In the genomic region with DNA sequence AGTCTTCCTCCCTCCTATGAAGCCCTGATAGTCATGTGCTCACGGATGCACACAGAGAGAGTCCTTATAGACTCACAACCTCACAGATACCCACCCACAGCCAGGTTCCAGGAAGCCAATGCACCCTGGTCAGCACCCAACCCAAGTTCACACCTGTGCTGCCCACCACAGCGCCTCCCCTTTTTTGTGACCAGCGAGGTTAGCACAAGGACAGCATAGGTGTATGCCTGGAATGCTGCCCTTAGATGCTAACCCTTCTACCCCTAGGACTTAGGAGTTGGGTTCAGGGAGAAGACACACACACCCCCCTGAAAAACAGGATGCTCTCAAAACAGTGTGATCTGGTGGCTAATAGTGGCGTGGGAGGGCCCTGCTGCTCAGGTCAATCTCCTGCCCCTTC, we compare ENCODE assay signal across 8 mouse cellular contexts. TPM values are rescaled to one million over a fixed set of nuclear protein-coding genes. Genes with fewer than 3 reads are reported as not detected.
DNase-seq lines count a peak whose midpoint lies in the region; ATAC-seq and TF ChIP-seq lines count a peak whose summit lies in the region.

No protein-coding gene starts in this region.

- H3K36me3 ChIP-seq in kidney, postnatal 0 days (ENCODE audit: insufficient read depth, low read length): no peaks in the 10 kb centered on the region
- no peaks in the 10 kb centered on the region for H3K36me3 ChIP-seq in kidney, adult 2 months (ENCODE audit: control insufficient read depth, insufficient read depth, low read length)
- no peaks in the 10 kb centered on the region for H3K36me3 ChIP-seq in forebrain, embryonic 12.5 days (replicated peaks)
- no peaks in the 10 kb centered on the region for H3K36me3 ChIP-seq in hindbrain, embryonic 14.5 days (replicated peaks; ENCODE audit: control insufficient read depth, insufficient read depth)
- no peaks in the 10 kb centered on the region for H3K36me3 ChIP-seq in midbrain, embryonic 14.5 days (ENCODE audit: control insufficient read depth, insufficient read depth, low read length)

- H3K9ac ChIP-seq in kidney, postnatal 0 days (ENCODE audit: low read depth, low read length): no peak overlapping the region
- no peak overlapping the region for H3K9ac ChIP-seq in forebrain, embryonic 12.5 days
- peak overlapping the region; percentile 29; the same call in 1 of the 2 replicates for H3K9ac ChIP-seq in hindbrain, embryonic 14.5 days
- no peak overlapping the region for H3K9ac ChIP-seq in midbrain, embryonic 14.5 days (replicated peaks; ENCODE audit: low read length)

- ATAC-seq in kidney, postnatal 0 days (replicated peaks; ENCODE audit: low FRiP score, low read depth): no peak
- ATAC-seq in forebrain, embryonic 12.5 days (ENCODE audit: low FRiP score): no peak
- no peak for ATAC-seq in hindbrain, embryonic 14.5 days (ENCODE audit: low FRiP score)
- ATAC-seq in midbrain, embryonic 14.5 days (ENCODE audit: low FRiP score, low TSS enrichment): no peak

- peak overlapping the region; percentile 85 for H3K27ac ChIP-seq in kidney, postnatal 0 days
- H3K27ac ChIP-seq in kidney, adult 2 months (ENCODE audit: insufficient read depth, low read depth, low read length): no peak overlapping the region
- H3K27ac ChIP-seq in forebrain, embryonic 12.5 days: peak overlapping the region; percentile 78
- H3K27ac ChIP-seq in hindbrain, embryonic 14.5 days: peak overlapping the region; percentile 85
- H3K27ac ChIP-seq in midbrain, embryonic 14.5 days (replicated peaks; ENCODE audit: low read depth, low read length): peak overlapping the region; percentile 71

- no peak for DNase-seq in kidney, postnatal 0 days (ENCODE audit: low spot score)
- DNase-seq in kidney, adult 2 months: no peak
- no peak for DNase-seq in hindbrain, embryonic 14.5 days (ENCODE audit: low spot score)
- DNase-seq in midbrain, embryonic 14.5 days: no peak
- no peak for DNase-seq in adrenal gland, adult 18-20 months (ENCODE audit: low spot score in 2 of 2)
- no peak for DNase-seq in cerebellum, adult 9-11 months
- no peak for DNase-seq in right cerebral cortex, adult 18-20 months

- H3K4me1 ChIP-seq in kidney, postnatal 0 days (replicated peaks; ENCODE audit: insufficient read depth, low read length): peaks cover 75% of the 10 kb centered on the region
- H3K4me1 ChIP-seq in kidney, adult 2 months (ENCODE audit: control insufficient read depth, insufficient read depth, low read length): peaks cover 48% of the 10 kb centered on the region
- peaks cover 76% of the 10 kb centered on the region for H3K4me1 ChIP-seq in forebrain, embryonic 12.5 days
- H3K4me1 ChIP-seq in hindbrain, embryonic 14.5 days (replicated peaks; ENCODE audit: control insufficient read depth, insufficient read depth, low read length): peaks cover 59% of the 10 kb centered on the region
- H3K4me1 ChIP-seq in midbrain, embryonic 14.5 days (ENCODE audit: control insufficient read depth, insufficient read depth, low read length): peaks cover 62% of the 10 kb centered on the region

- no peak for TF ChIP-seq CTCF in kidney, postnatal 0 days (IDR thresholded peaks at IDR 0.05; ENCODE audit: low read depth)
- no peak for TF ChIP-seq CTCF in kidney, adult 2 months (conservative IDR thresholded peaks at IDR 0.05; ENCODE audit: insufficient read depth, insufficient read length, low read depth, low read length)

- no peaks in the 10 kb centered on the region for H3K9me3 ChIP-seq in kidney, postnatal 0 days (replicated peaks; ENCODE audit: low read length)
- no peaks in the 10 kb centered on the region for H3K9me3 ChIP-seq in forebrain, embryonic 12.5 days
- H3K9me3 ChIP-seq in hindbrain, embryonic 14.5 days (ENCODE audit: control insufficient read depth, low read length): no peaks in the 10 kb centered on the region
- no peaks in the 10 kb centered on the region for H3K9me3 ChIP-seq in midbrain, embryonic 14.5 days (ENCODE audit: control insufficient read depth, low read length)

- 59% methylated on average over 4 of the region's 4 CpGs for WGBS in kidney, postnatal 0 days
- 71% methylated on average over 4 of the region's 4 CpGs for WGBS in kidney, adult 2 months
- WGBS in forebrain, embryonic 12.5 days: 74% methylated on average over 4 of the region's 4 CpGs
- 80% methylated on average over 4 of the region's 4 CpGs for WGBS in hindbrain, embryonic 14.5 days
- WGBS in midbrain, embryonic 14.5 days: 79% methylated on average over 4 of the region's 4 CpGs

- H3K27me3 ChIP-seq in kidney, postnatal 0 days (ENCODE audit: insufficient read depth, low read length): no peaks in the 10 kb centered on the region
- no peaks in the 10 kb centered on the region for H3K27me3 ChIP-seq in kidney, adult 2 months (replicated peaks; ENCODE audit: control insufficient read depth, insufficient read depth, low read length)
- H3K27me3 ChIP-seq in forebrain, embryonic 12.5 days: peaks cover 43% of the 10 kb centered on the region
- no peaks in the 10 kb centered on the region for H3K27me3 ChIP-seq in hindbrain, embryonic 14.5 days (ENCODE audit: control insufficient read depth, insufficient read depth, low read length)
- H3K27me3 ChIP-seq in midbrain, embryonic 14.5 days (ENCODE audit: control insufficient read depth, insufficient read depth, low read length): no peaks in the 10 kb centered on the region

- no peak for TF ChIP-seq POLR2A in kidney, adult 2 months (IDR thresholded peaks at IDR 0.05; ENCODE audit: low read depth, low read length)

- H3K4me2 ChIP-seq in kidney, postnatal 0 days (ENCODE audit: low read length): no peak overlapping the region
- H3K4me2 ChIP-seq in forebrain, embryonic 12.5 days: no peak overlapping the region
- no peak overlapping the region for H3K4me2 ChIP-seq in hindbrain, embryonic 14.5 days (replicated peaks)
- no peak overlapping the region for H3K4me2 ChIP-seq in midbrain, embryonic 14.5 days (ENCODE audit: low read length)

- no peak overlapping the region for H3K4me3 ChIP-seq in kidney, postnatal 0 days (replicated peaks; ENCODE audit: low read depth, low read length)
- H3K4me3 ChIP-seq in kidney, adult 2 months (ENCODE audit: insufficient read depth, low read depth, low read length): no peak overlapping the region
- no peak overlapping the region for H3K4me3 ChIP-seq in forebrain, embryonic 12.5 days (replicated peaks)
- H3K4me3 ChIP-seq in hindbrain, embryonic 14.5 days (replicated peaks; ENCODE audit: low read length): no peak overlapping the region
- H3K4me3 ChIP-seq in midbrain, embryonic 14.5 days (replicated peaks; ENCODE audit: low read depth, low read length): no peak overlapping the region

RNA-seq across cellular contexts. Expression of a gene that starts 40.5 kb away (rescaled TPM):
- 98.8 and 113 TPM in 2 replicates for polyA plus RNA-seq in kidney, postnatal 0 days (2015; fragmentation: Nextera tagmentation; extraction: Ambion mirVana)
- polyA plus RNA-seq in kidney, adult 2 months (2012; rRNA removed): 37.0 and 45.7 TPM in 2 replicates
- 36.4 and 42.5 TPM in 2 replicates for polyA plus RNA-seq in forebrain, embryonic 12.5 days (2016; fragmentation: Nextera tagmentation; extraction: Ambion mirVana)
- polyA plus RNA-seq in hindbrain, embryonic 14.5 days (2014; fragmentation: Nextera tagmentation; extraction: Ambion mirVana): 21.0 and 23.9 TPM in 2 replicates
- 19.6 and 23.1 TPM in 2 replicates for polyA plus RNA-seq in midbrain, embryonic 14.5 days (2014; fragmentation: Nextera tagmentation; extraction: Ambion mirVana)
- 100 to 1,000 TPM in 1 of 2 experiments, 10 to 100 TPM in 1; 97.5 to 102 TPM for total RNA-seq in adrenal gland, adult 18-20 months (2021)
